8 mouse cellular contexts compared by ENCODE assay signal in genomic region chr3:27153701-27154209, GRCm38 (mm10). TPM values are rescaled to one million over a fixed set of nuclear protein-coding genes. Genes with fewer than 3 reads are reported as not detected.
DNase-seq lines count a peak whose midpoint lies in the region; ATAC-seq lines count a peak whose summit lies in the region.

Gene Ect2 (minus strand): TSS chr3:27153878.

- H3K27ac ChIP-seq in brown adipose tissue, adult 24 weeks (replicated peaks; ENCODE audit: low read depth, low read length), result no peak within 1 kb of the TSS
- H3K27ac ChIP-seq in heart, embryonic 13.5 days (replicated peaks), result peak within 1 kb of the TSS; percentile 93
- peak within 1 kb of the TSS; percentile 90 for H3K27ac ChIP-seq in liver, embryonic 12.5 days
- peak within 1 kb of the TSS; percentile 80 for H3K27ac ChIP-seq in stomach, embryonic 15.5 days

- WGBS in heart, embryonic 13.5 days, result under 1% methylated on average over 36 of the region's 37 CpGs
- WGBS in liver, embryonic 12.5 days (ENCODE audit: insufficient replicate concordance), result under 1% methylated on average over 37 of the region's 37 CpGs
- WGBS in stomach, embryonic 15.5 days, result under 1% methylated on average over 37 of the region's 37 CpGs

- H3K4me3 ChIP-seq in brown adipose tissue, adult 24 weeks (ENCODE audit: insufficient read depth, low read depth, low read length), result peak within 1 kb of the TSS; percentile 82
- H3K4me3 ChIP-seq in heart, embryonic 13.5 days, result peak within 1 kb of the TSS; percentile 80
- peak within 1 kb of the TSS; percentile 98 for H3K4me3 ChIP-seq in liver, embryonic 12.5 days
- H3K4me3 ChIP-seq in stomach, embryonic 15.5 days (replicated peaks), result peak within 1 kb of the TSS; percentile 84

- no peaks in the 10 kb centered on the region for H3K4me1 ChIP-seq in brown adipose tissue, adult 24 weeks (ENCODE audit: control insufficient read depth, insufficient read depth, insufficient read length, low read length)
- peaks cover 40% of the 10 kb centered on the region for H3K4me1 ChIP-seq in heart, embryonic 13.5 days
- peaks cover 41% of the 10 kb centered on the region for H3K4me1 ChIP-seq in liver, embryonic 12.5 days
- 0 out of 2 replicates have a peak, but pooled peaks cover 4% of the 10 kb centered on the region for H3K4me1 ChIP-seq in stomach, embryonic 15.5 days

- H3K4me2 ChIP-seq in heart, embryonic 13.5 days, result peak within 1 kb of the TSS; percentile 74
- H3K4me2 ChIP-seq in liver, embryonic 12.5 days, result peak within 1 kb of the TSS; percentile 83
- peak within 1 kb of the TSS; percentile 72 for H3K4me2 ChIP-seq in stomach, embryonic 15.5 days

- no peaks in the 10 kb centered on the region for H3K9me3 ChIP-seq in heart, embryonic 13.5 days
- H3K9me3 ChIP-seq in liver, embryonic 12.5 days (replicated peaks), result no peaks in the 10 kb centered on the region
- no peaks in the 10 kb centered on the region for H3K9me3 ChIP-seq in stomach, embryonic 15.5 days

- peak within 1 kb of the TSS; percentile 91 for H3K9ac ChIP-seq in heart, embryonic 13.5 days
- peak within 1 kb of the TSS; percentile 93 for H3K9ac ChIP-seq in liver, embryonic 12.5 days
- H3K9ac ChIP-seq in stomach, embryonic 15.5 days, result peak within 1 kb of the TSS; percentile 73; the same call in 1 of the 2 replicates

- no peaks in the 10 kb centered on the region for H3K27me3 ChIP-seq in heart, embryonic 13.5 days (replicated peaks)
- no peaks in the 10 kb centered on the region for H3K27me3 ChIP-seq in liver, embryonic 12.5 days (replicated peaks)
- no peaks in the 10 kb centered on the region for H3K27me3 ChIP-seq in stomach, embryonic 15.5 days (replicated peaks)

- DNase-seq in CD4-positive, CD25-positive, alpha-beta regulatory T cell, adult 2 months (ENCODE audit: low read depth, low spot score), result peak; percentile 98
- DNase-seq in fat pad, adult 2 months (ENCODE audit: extremely low read depth, low read depth, low spot score), result peak; percentile 82
- DNase-seq in kidney, postnatal 10 days, result peak; percentile 99
- DNase-seq in natural killer cell, adult 2 months (ENCODE audit: low spot score in 2 of 2), result peak; percentile 98 to 99

- peak; percentile 96 for ATAC-seq in heart, embryonic 13.5 days (ENCODE audit: extremely low read depth, insufficient number of reproducible peaks, low FRiP score, low TSS enrichment)
- peak; percentile 96 for ATAC-seq in liver, embryonic 12.5 days
- ATAC-seq in stomach, embryonic 15.5 days (ENCODE audit: insufficient read depth, low FRiP score, low read depth), result peak; percentile 97

- H3K36me3 ChIP-seq in heart, embryonic 13.5 days, result peaks cover 15% of the 10 kb centered on the region
- peaks cover 27% of the 10 kb centered on the region for H3K36me3 ChIP-seq in liver, embryonic 12.5 days
- H3K36me3 ChIP-seq in stomach, embryonic 15.5 days, result 0 out of 2 replicates have a peak, but pooled peaks cover 3% of the 10 kb centered on the region

RNA-seq across cellular contexts. Expression of gene Ect2, which starts in this region (rescaled TPM):
- polyA plus RNA-seq in brown adipose tissue, adult 24 weeks (2012; ENCODE audit: insufficient read depth, insufficient read length, missing spikeins), result 0.79 TPM in 1 of 2 replicates, not detected in the other
- 39.2 and 43.9 TPM in 2 replicates for polyA plus RNA-seq in heart, embryonic 13.5 days (2015; fragmentation: Nextera tagmentation; extraction: Ambion mirVana)
- 45.4 TPM in 2 replicates for polyA plus RNA-seq in liver, embryonic 12.5 days (2016; fragmentation: Nextera tagmentation; extraction: Ambion mirVana)
- polyA plus RNA-seq in stomach, embryonic 15.5 days (2015; fragmentation: Nextera tagmentation; extraction: Ambion mirVana), result 43.5 and 46.2 TPM in 2 replicates

Comparison
In these comparisons a context has a peak if more than half of its experiments do, and no peak if none do; other contexts are left out.
1. RNA of gene Ect2 (polyA plus RNA-seq): 45.4 TPM in liver, embryonic 12.5 days, 43.5 to 46.2 TPM in stomach, embryonic 15.5 days and 39.2 to 43.9 TPM in heart, embryonic 13.5 days; 0.79 TPM in brown adipose tissue, adult 24 weeks; every median in the first group is over 10 times any median in the second.
2. Peak in every context shown above with its lines, with median percentiles within 50 percentile points of each other: DNase-seq, H3K4me3 ChIP-seq, ATAC-seq, H3K4me2 ChIP-seq and H3K9ac ChIP-seq.